Mouse (Mus musculus) heart, embryonic 15.5 days (tissue): ENCODE data around the gene Sh3bgrl. TPM values are rescaled to one million over a fixed set of nuclear protein-coding genes. Genes with fewer than 3 reads are reported as not detected.

Experiments
- polyA plus RNA-seq: library from polyadenylated mRNA; unstranded; fragments of >200 nt; fragmentation: Nextera tagmentation; extraction: Ambion mirVana; gene quantifications from 2 replicates; pipeline ENCODE4 v1.2.1, GENCODE M21; 2015

The Sh3bgrl gene
- polyA plus RNA-seq, 1 experiment from 2014 or later = 82.5 TPM

Other genes with a start within 250 kb of the Sh3bgrl start
- gene Hmgn5, start 82.0 kb upstream of the Sh3bgrl start, polyA plus RNA-seq = 17.5 and 20.8 TPM in 2 replicates
- gene Gm6377, start 101.4 kb downstream of the Sh3bgrl start, polyA plus RNA-seq = 0.11 and 0.13 TPM in 2 replicates